Mouse (Mus musculus) stomach, embryonic 14.5 days (tissue): ENCODE results near the gene Patj. TPM values are rescaled to one million over a fixed set of nuclear protein-coding genes. Genes with fewer than 3 reads are reported as not detected.
A peak's percentile ranks its signal among the peaks of the same experiment; 100 is the strongest.

Source experiments
- ATAC-seq: fragments of 200-750 bp; cut with Nextera tagmentation; 2 replicates; pipeline ENCODE4 v1.8.0; 2017; ENCODE audit warnings: low read depth, moderate TSS enrichment; ENCODE audit not compliant: insufficient number of reproducible peaks, insufficient read depth, low FRiP score
- H3K27ac ChIP-seq: fragments of 300-500 bp; sonication (generic); 2 replicates; pipeline ENCODE4 v1.5.1; 2014; ENCODE audit warnings: mild to moderate bottlenecking, low read length, moderate library complexity, mixed read lengths
- H3K27me3 ChIP-seq: fragments of 300-500 bp; sonication (generic); 2 replicates; pipeline ENCODE4 v1.6.1; 2014; ENCODE audit warnings: low read length, control low read depth, mixed read lengths; ENCODE audit not compliant: control insufficient read depth, insufficient read depth
- H3K36me3 ChIP-seq: fragments of 300-500 bp; sonication (generic); 2 replicates; pipeline ENCODE4 v1.6.1; 2014; ENCODE audit warnings: mild to moderate bottlenecking, control low read depth, low read length, moderate library complexity, mixed read lengths; ENCODE audit not compliant: control insufficient read depth, insufficient read depth
- H3K4me1 ChIP-seq: fragments of 300-500 bp; sonication (generic); 2 replicates; pipeline ENCODE4 v1.6.1; 2014; ENCODE audit warnings: low read length, control low read depth, mixed read lengths; ENCODE audit not compliant: control insufficient read depth, insufficient read depth
- H3K4me2 ChIP-seq: fragments of 300-500 bp; sonication (generic); replicated peaks from 2 replicates; pipeline ENCODE4 v1.6.1; 2014; ENCODE audit warnings: low read depth, low read length, control low read depth
- H3K4me3 ChIP-seq: fragments of 300-500 bp; sonication (generic); 2 replicates; pipeline ENCODE4 v1.5.1; 2014; ENCODE audit warnings: low read depth, low read length, control low read depth
- H3K9ac ChIP-seq: fragments of 300-500 bp; sonication (generic); replicated peaks from 2 replicates; pipeline ENCODE4 v1.6.1; 2014; ENCODE audit warnings: low read depth, mild to moderate bottlenecking, control low read depth, low read length, moderate library complexity, mixed read lengths
- H3K9me3 ChIP-seq: fragments of 300-500 bp; sonication (generic); 2 replicates; pipeline ENCODE4 v1.6.1; 2016; ENCODE audit warnings: low read depth, low read length, control low read depth; ENCODE audit not compliant: control insufficient read depth
- WGBS: fragments of 180-500 bp; shearing (Covaris S2); extraction: QIAGEN DNeasy Blood & Tissue Kit; methylation state at CpG from one replicate; pipeline ENCODE4 v1.1.7; 2014; 5-methylcytosine and 5-hydroxymethylcytosine counted together
- polyA plus RNA-seq: library from polyadenylated mRNA; unstranded; fragments of >200 nt; fragmentation: Nextera tagmentation; extraction: Ambion mirVana; gene quantifications from 2 replicates; pipeline ENCODE4 v1.2.1, GENCODE M21; 2014

The Patj gene
- polyA plus RNA-seq: 28.0 and 31.7 TPM in 2 replicates

- H3K9me3 ChIP-seq: no peaks in the 10 kb centered on the region
- no peaks in the 10 kb centered on the region for H3K36me3 ChIP-seq
- peaks cover 3% of the 10 kb centered on the region; the same call in 1 of the 2 replicates for H3K4me1 ChIP-seq
- under 1% methylated on average over 73 of the region's 73 CpGs for WGBS
- H3K27ac ChIP-seq: peak within 1 kb of the TSS; percentile 85
- H3K9ac ChIP-seq: peak within 1 kb of the TSS; percentile 99
- H3K27me3 ChIP-seq: no peaks in the 10 kb centered on the region
- peak; percentile 90 for ATAC-seq
- H3K4me3 ChIP-seq: peak within 1 kb of the TSS; percentile 94
- H3K4me2 ChIP-seq: peak within 1 kb of the TSS; percentile 77
Measured at GRCm38 (mm10) chr4:98395690-98396437, at the start of gene Patj. Gene Patj (plus strand): TSS chr4:98395785.

- ATAC-seq: no peak
- Histone ChIP-seq H3K4me1 (no peaks in the 10 kb centered on the region), H3K27ac (no peak overlapping the region), H3K9ac (no peak overlapping the region), H3K27me3 (no peaks in the 10 kb centered on the region), H3K36me3 (no peaks in the 10 kb centered on the region), H3K4me3 (no peak overlapping the region), H3K4me2 (no peak overlapping the region), H3K9me3 (no peaks in the 10 kb centered on the region)
- 54% methylated on average over 5 of the region's 5 CpGs for WGBS
Measured at GRCm38 (mm10) chr4:98348580-98348979, 47.0 kb upstream of the Patj start.

- H3K36me3 ChIP-seq: peaks cover 16% of the 10 kb centered on the region; the same call in 1 of the 2 replicates
- H3K4me1 ChIP-seq: no peaks in the 10 kb centered on the region
- H3K9me3 ChIP-seq: no peaks in the 10 kb centered on the region
- no peak overlapping the region for H3K4me3 ChIP-seq
- no peak overlapping the region for H3K9ac ChIP-seq
- no peak overlapping the region for H3K27ac ChIP-seq
- H3K27me3 ChIP-seq: no peaks in the 10 kb centered on the region
- WGBS: 90% methylated on average over 9 of the region's 9 CpGs
- no peak for ATAC-seq
- no peak overlapping the region for H3K4me2 ChIP-seq
Measured at GRCm38 (mm10) chr4:98358034-98358809, 37.4 kb upstream of the Patj start.

- Histone ChIP-seq H3K36me3 (peaks cover 4% of the 10 kb centered on the region; the same call in 1 of the 2 replicates), H3K4me3 (no peak overlapping the region), H3K4me2 (no peak overlapping the region), H3K27ac (no peak overlapping the region), H3K4me1 (no peaks in the 10 kb centered on the region), H3K9ac (no peak overlapping the region), H3K27me3 (no peaks in the 10 kb centered on the region), H3K9me3 (no peaks in the 10 kb centered on the region)
- ATAC-seq: no peak
- WGBS: 53% methylated on average over 4 of the region's 4 CpGs
Measured at GRCm38 (mm10) chr4:98375401-98375800, 20.2 kb upstream of the Patj start.

GRCm38 (mm10) chr4:98376943-98377342 lies 18.6 kb upstream of the Patj start:
- Histone ChIP-seq H3K4me3 (no peak overlapping the region), H3K4me1 (no peaks in the 10 kb centered on the region), H3K4me2 (no peak overlapping the region), H3K36me3 (peaks cover 4% of the 10 kb centered on the region; the same call in 1 of the 2 replicates), H3K9ac (no peak overlapping the region), H3K27ac (no peak overlapping the region), H3K27me3 (no peaks in the 10 kb centered on the region), H3K9me3 (no peaks in the 10 kb centered on the region)
- no peak for ATAC-seq
- 89% methylated on average over 2 of the region's 2 CpGs for WGBS

- Histone ChIP-seq H3K9me3 (no peaks in the 10 kb centered on the region), H3K27me3 (no peaks in the 10 kb centered on the region), H3K4me1 (no peaks in the 10 kb centered on the region), H3K4me2 (peak within 1 kb of the TSS; percentile 45), H3K4me3 (peak within 1 kb of the TSS; percentile 91), H3K36me3 (peaks cover 4% of the 10 kb centered on the region; the same call in 1 of the 2 replicates), H3K27ac (peak within 1 kb of the TSS; percentile 58; the same call in 1 of the 2 replicates), H3K9ac (peak within 1 kb of the TSS; percentile 92)
- ATAC-seq: peak; percentile 97
- under 1% methylated on average over 46 of the region's 46 CpGs for WGBS
Measured at GRCm38 (mm10) chr4:98382716-98383424, 12.7 kb upstream of the Patj start, which contains the start of gene Tm2d1. Gene Tm2d1 (minus strand): TSS chr4:98383306.

GRCm38 (mm10) chr4:98385036-98385435 lies 10.5 kb upstream of the Patj start:
- no peaks in the 10 kb centered on the region for H3K36me3 ChIP-seq
- no peaks in the 10 kb centered on the region for H3K4me1 ChIP-seq
- H3K4me3 ChIP-seq: no peak overlapping the region
- H3K9ac ChIP-seq: no peak overlapping the region
- H3K4me2 ChIP-seq: no peak overlapping the region
- ATAC-seq: no peak
- no peaks in the 10 kb centered on the region for H3K27me3 ChIP-seq
- 39% methylated on average over 5 of the region's 5 CpGs for WGBS
- no peak overlapping the region for H3K27ac ChIP-seq
- H3K9me3 ChIP-seq: no peaks in the 10 kb centered on the region

- H3K4me2 ChIP-seq: peak overlapping the region; percentile 77
- peak overlapping the region; percentile 85; the same call in 1 of the 2 replicates for H3K27ac ChIP-seq
- H3K9me3 ChIP-seq: no peaks in the 10 kb centered on the region
- H3K27me3 ChIP-seq: no peaks in the 10 kb centered on the region
- WGBS: 2% methylated on average over 7 of the region's 7 CpGs
- no peaks in the 10 kb centered on the region for H3K36me3 ChIP-seq
- peak overlapping the region; percentile 99 for H3K9ac ChIP-seq
- no peak for ATAC-seq
- H3K4me3 ChIP-seq: peak overlapping the region; percentile 94
- no peaks in the 10 kb centered on the region for H3K4me1 ChIP-seq
Measured at GRCm38 (mm10) chr4:98395346-98395689, 267 bp upstream of the Patj start.
